Mouse (Mus musculus): ENCODE measurements around the gene C2. TPM values are rescaled to one million over a fixed set of nuclear protein-coding genes. Genes with fewer than 3 reads are reported as not detected.
"Not testable (repeated sequence)": the region's sequence is repeated elsewhere in the genome, so short reads cannot be mapped to it uniquely, and the experiment has no call there.

C2 gene
- polyA plus RNA-seq, 1 experiment = 27.7 TPM

GRCm38 (mm10) chr17:34813747-34814146, 84.3 kb downstream of the C2 start:
- WGBS = 61% methylated on average over 12 of the region's 12 CpGs
- peak; percentile 61 for TF ChIP-seq CTCF (IDR thresholded peaks at IDR 0.05; ENCODE audit: insufficient read depth, low read length)
- peak; percentile 37 for DNase-seq
- not testable (repeated sequence) for H3K4me1 ChIP-seq (ENCODE audit: control insufficient read depth, insufficient read depth, low read length); H3K4me3 ChIP-seq (replicated peaks; ENCODE audit: extremely low read depth, low read depth, low read length)

Other genes with a start within 250 kb of the C2 start
- gene Tnxb, start 227.7 kb downstream of the C2 start, polyA plus RNA-seq (2012; rRNA removed) = 39.6 and 49.2 TPM in 2 replicates
- 136 and 137 TPM in 2 replicates for gene C4b, start 154.4 kb downstream of the C2 start, polyA plus RNA-seq (2012; rRNA removed)
- 0.19 and 0.27 TPM in 2 replicates for gene Cyp21a1, start 93.7 kb downstream of the C2 start, polyA plus RNA-seq (2012; rRNA removed)
- 45.1 and 46.0 TPM in 2 replicates for gene Stk19, start 61.3 kb downstream of the C2 start, polyA plus RNA-seq (2012; rRNA removed)
- gene Dxo, start 61.2 kb downstream of the C2 start, polyA plus RNA-seq (2012; rRNA removed) = 45.6 and 58.1 TPM in 2 replicates
- 77.8 and 94.8 TPM in 2 replicates for gene Skiv2l, start 48.1 kb downstream of the C2 start, polyA plus RNA-seq (2012; rRNA removed)
- gene Nelfe, start 47.9 kb downstream of the C2 start, polyA plus RNA-seq (2012; rRNA removed) = 22.4 and 23.2 TPM in 2 replicates
- gene Cfb, start 35.7 kb downstream of the C2 start, polyA plus RNA-seq (2012; rRNA removed) = 20.8 and 23.8 TPM in 2 replicates
- 10.6 and 12.3 TPM in 2 replicates for gene Zbtb12, start 18.8 kb downstream of the C2 start, polyA plus RNA-seq (2012; rRNA removed)
- gene Gm20547, start 16.2 kb downstream of the C2 start, polyA plus RNA-seq (2012; rRNA removed) = not detected in 2 replicates
- 192 and 199 TPM in 2 replicates for gene Ehmt2, start 204 bp upstream of the C2 start, polyA plus RNA-seq (2012; rRNA removed)
- gene Slc44a4, start 16.2 kb upstream of the C2 start, polyA plus RNA-seq (2012; rRNA removed) = 11.6 and 13.5 TPM in 2 replicates
- gene Neu1, start 33.0 kb upstream of the C2 start, polyA plus RNA-seq (2012; rRNA removed) = 40.4 and 46.6 TPM in 2 replicates
- 20.1 and 93.1 TPM in 2 replicates for gene Hspa1b, start 61.0 kb upstream of the C2 start, polyA plus RNA-seq (2012; rRNA removed)
- not detected in 2 replicates for gene Gm20481, start 71.6 kb upstream of the C2 start, polyA plus RNA-seq (2012; rRNA removed)
- gene Hspa1a, start 73.9 kb upstream of the C2 start, polyA plus RNA-seq (2012; rRNA removed) = 12.9 and 66.3 TPM in 2 replicates
- gene Hspa1l, start 74.4 kb upstream of the C2 start, polyA plus RNA-seq (2012; rRNA removed) = 0.81 and 1.3 TPM in 2 replicates
- 42.3 and 51.6 TPM in 2 replicates for gene Lsm2, start 83.6 kb upstream of the C2 start, polyA plus RNA-seq (2012; rRNA removed)
- gene Vars, start 102.7 kb upstream of the C2 start, polyA plus RNA-seq (2012; rRNA removed) = 119 and 159 TPM in 2 replicates
- gene Vwa7, start 118.3 kb upstream of the C2 start, polyA plus RNA-seq (2012; rRNA removed) = 4.0 and 4.2 TPM in 2 replicates
- 2.1 and 2.8 TPM in 2 replicates for gene Sapcd1, start 129.8 kb upstream of the C2 start, polyA plus RNA-seq (2012; rRNA removed)
- 5.4 and 6.0 TPM in 2 replicates for gene Msh5, start 148.5 kb upstream of the C2 start, polyA plus RNA-seq (2012; rRNA removed)
- 124 and 153 TPM in 2 replicates for gene Clic1, start 151.7 kb upstream of the C2 start, polyA plus RNA-seq (2012; rRNA removed)
- gene Ddah2, start 160.8 kb upstream of the C2 start, polyA plus RNA-seq (2012; rRNA removed) = 137 and 141 TPM in 2 replicates
- gene Ly6g6c, start 167.1 kb upstream of the C2 start, polyA plus RNA-seq (2012; rRNA removed) = 3.8 and 90.0 TPM in 2 replicates
- gene Mpig6b, start 167.9 kb upstream of the C2 start, polyA plus RNA-seq (2012; rRNA removed) = 1.0 and 2.1 TPM in 2 replicates
- 5.8 and 25.7 TPM in 2 replicates for gene Ly6g6e, start 178.6 kb upstream of the C2 start, polyA plus RNA-seq (2012; rRNA removed)
- gene Ly6g6d, start 179.8 kb upstream of the C2 start, polyA plus RNA-seq (2012; rRNA removed) = 14.5 and 16.7 TPM in 2 replicates
- gene Ly6g6f, start 187.3 kb upstream of the C2 start, polyA plus RNA-seq (2012; rRNA removed) = 0.16 and 0.84 TPM in 2 replicates
- gene Abhd16a, start 191.0 kb upstream of the C2 start, polyA plus RNA-seq (2012; rRNA removed) = 196 and 245 TPM in 2 replicates
- gene Ly6g5c, start 210.0 kb upstream of the C2 start, polyA plus RNA-seq (2012; rRNA removed) = not detected in 2 replicates
- 1.4 and 2.0 TPM in 2 replicates for gene Ly6g5b, start 217.2 kb upstream of the C2 start, polyA plus RNA-seq (2012; rRNA removed)
- 17.9 and 21.9 TPM in 2 replicates for gene Gpank1, start 223.2 kb upstream of the C2 start, polyA plus RNA-seq (2012; rRNA removed)
- 232 and 297 TPM in 2 replicates for gene Csnk2b, start 223.8 kb upstream of the C2 start, polyA plus RNA-seq (2012; rRNA removed)
- 12.1 and 12.9 TPM in 2 replicates for gene D17H6S53E, start 228.1 kb upstream of the C2 start, polyA plus RNA-seq (2012; rRNA removed)
- gene Apom, start 233.8 kb upstream of the C2 start, polyA plus RNA-seq (2012; rRNA removed) = 0.12 TPM in 1 of 2 replicates, not detected in the other
- gene Bag6, start 236.9 kb upstream of the C2 start, polyA plus RNA-seq (2012; rRNA removed) = 227 and 234 TPM in 2 replicates

Data from lung, adult 2 months (tissue).